Mouse (Mus musculus) liver, embryonic 12.5 days (tissue): Measurements from ENCODE around the gene Tnfrsf8. TPM values are rescaled to one million over a fixed set of nuclear protein-coding genes. Genes with fewer than 3 reads are reported as not detected.

Experiments used
- ATAC-seq: fragments of 200-750 bp; cut with Nextera tagmentation; 2 replicates; pipeline ENCODE4 v1.8.0; 2017; ENCODE audit warnings: moderate number of reproducible peaks, mild to moderate bottlenecking, moderate library complexity
- H3K27ac ChIP-seq: fragments of 300-500 bp; sonication (generic); 2 replicates; pipeline ENCODE4 v1.5.1; 2016; ENCODE audit warnings: mild to moderate bottlenecking
- H3K27me3 ChIP-seq: fragments of 300-500 bp; sonication (generic); replicated peaks from 2 replicates; pipeline ENCODE4 v1.6.1; 2016; ENCODE audit warnings: mild to moderate bottlenecking, moderate library complexity
- H3K36me3 ChIP-seq: fragments of 300-500 bp; sonication (generic); 2 replicates; pipeline ENCODE4 v1.6.1; 2016; ENCODE audit warnings: mild to moderate bottlenecking, moderate library complexity
- H3K4me1 ChIP-seq: fragments of 300-500 bp; sonication (generic); 2 replicates; pipeline ENCODE4 v1.6.1; 2016
- H3K4me2 ChIP-seq: fragments of 300-500 bp; sonication (generic); 2 replicates; pipeline ENCODE4 v1.6.1; 2016; ENCODE audit warnings: mild to moderate bottlenecking, moderate library complexity
- H3K4me3 ChIP-seq: fragments of 300-500 bp; sonication (generic); 2 replicates; pipeline ENCODE4 v1.5.1; 2016; ENCODE audit warnings: mild to moderate bottlenecking, moderate library complexity
- H3K9ac ChIP-seq: fragments of 300-500 bp; sonication (generic); 2 replicates; pipeline ENCODE4 v1.6.1; 2016; ENCODE audit warnings: mild to moderate bottlenecking, moderate library complexity
- H3K9me3 ChIP-seq: fragments of 300-500 bp; sonication (generic); replicated peaks from 2 replicates; pipeline ENCODE4 v1.6.1; 2016; ENCODE audit warnings: mild to moderate bottlenecking, moderate library complexity
- WGBS: fragments of 180-500 bp; shearing (Covaris S2); methylation state at CpG from one replicate; pipeline ENCODE4 v1.1.7; 2016; ENCODE audit not compliant: insufficient replicate concordance; 5-methylcytosine and 5-hydroxymethylcytosine counted together
- polyA plus RNA-seq: library from polyadenylated mRNA; unstranded; fragments of >200 nt; fragmentation: Nextera tagmentation; extraction: Ambion mirVana; gene quantifications from 2 replicates; pipeline ENCODE4 v1.2.1, GENCODE M21; 2016

Gene Tnfrsf8
- polyA plus RNA-seq, 1 experiment from 2014 or later, result not detected

DNA sequence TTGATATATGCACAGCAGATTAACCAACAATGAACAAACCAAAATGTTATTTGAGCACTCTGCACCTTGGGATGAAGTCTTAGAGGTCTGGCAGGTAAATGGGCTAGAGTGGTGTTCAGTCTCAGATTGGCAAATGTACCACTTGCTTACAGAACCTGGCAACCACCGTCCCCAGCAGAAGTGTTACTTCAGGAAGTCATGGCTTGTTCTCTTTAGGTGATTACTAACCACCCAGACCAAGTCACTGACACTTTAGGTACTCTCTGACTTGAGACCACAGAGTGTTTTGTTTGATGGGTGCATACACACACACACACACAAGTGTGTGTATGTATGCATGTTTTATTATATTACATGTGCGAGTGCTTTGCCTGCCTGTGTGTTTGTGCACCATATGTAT, 36.7 kb downstream of the Tnfrsf8 start:
- 65% methylated on average over 2 of the region's 2 CpGs for WGBS

DNA sequence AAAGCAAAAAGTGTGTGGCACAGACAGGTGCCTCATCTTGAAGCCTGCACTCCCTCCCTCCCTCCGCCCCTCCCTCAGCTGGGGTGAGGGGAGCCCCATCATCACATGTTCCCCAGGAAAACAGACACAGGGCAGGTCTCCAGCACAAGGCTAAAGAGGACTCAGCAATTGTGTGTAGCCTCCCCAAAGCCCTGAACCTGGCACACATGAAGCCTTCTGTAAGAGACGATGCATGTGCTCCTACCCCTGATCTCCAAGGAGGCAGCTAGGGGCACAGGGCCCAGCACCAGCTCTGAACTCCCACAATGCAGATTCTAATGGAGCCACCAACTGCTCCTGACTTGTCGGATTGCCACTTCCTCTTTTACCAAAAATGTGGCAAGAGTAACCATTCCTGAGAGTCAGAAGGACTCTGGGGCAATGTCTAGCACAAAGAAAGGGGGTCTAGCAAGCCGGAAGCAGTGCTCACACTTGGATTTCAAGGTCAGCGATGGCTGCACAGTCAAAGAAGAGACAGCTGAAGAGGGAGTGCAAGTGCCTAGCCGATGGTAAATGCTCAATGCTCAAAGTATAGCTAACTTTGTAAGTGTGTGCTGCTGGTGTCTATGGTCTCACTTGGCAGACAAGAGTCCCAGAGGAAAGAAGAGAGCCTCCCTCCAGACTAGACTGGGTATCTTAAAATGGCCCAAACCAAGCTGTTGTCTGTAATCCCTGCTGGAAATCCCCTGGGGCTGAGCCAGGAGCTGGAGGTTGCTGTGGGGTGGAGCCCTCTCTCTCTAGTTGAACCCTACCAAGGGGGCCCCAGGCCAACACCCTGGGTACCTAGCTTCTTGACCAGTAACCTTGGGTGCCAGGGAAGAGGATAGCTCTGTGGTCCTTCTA, 38.4 kb downstream of the Tnfrsf8 start:
- Histone ChIP-seq H3K4me1 (no peaks in the 10 kb centered on the region), H3K27me3 (no peaks in the 10 kb centered on the region), H3K27ac (no peak overlapping the region), H3K9me3 (no peaks in the 10 kb centered on the region), H3K4me2 (no peak overlapping the region), H3K36me3 (no peaks in the 10 kb centered on the region), H3K4me3 (no peak overlapping the region), H3K9ac (no peak overlapping the region)
- 51% methylated on average over 6 of the region's 6 CpGs for WGBS
- ATAC-seq, result no peak

More for the DNA sequence above, 36.7 kb downstream of the Tnfrsf8 start:
- no peak overlapping the region for H3K4me2 ChIP-seq
- no peaks in the 10 kb centered on the region for H3K27me3 ChIP-seq
- no peak overlapping the region for H3K4me3 ChIP-seq
- H3K9ac ChIP-seq, result no peak overlapping the region
- ATAC-seq, result no peak
- H3K4me1 ChIP-seq, result no peaks in the 10 kb centered on the region
- H3K27ac ChIP-seq, result no peak overlapping the region
- no peaks in the 10 kb centered on the region for H3K9me3 ChIP-seq
- no peaks in the 10 kb centered on the region for H3K36me3 ChIP-seq

DNA sequence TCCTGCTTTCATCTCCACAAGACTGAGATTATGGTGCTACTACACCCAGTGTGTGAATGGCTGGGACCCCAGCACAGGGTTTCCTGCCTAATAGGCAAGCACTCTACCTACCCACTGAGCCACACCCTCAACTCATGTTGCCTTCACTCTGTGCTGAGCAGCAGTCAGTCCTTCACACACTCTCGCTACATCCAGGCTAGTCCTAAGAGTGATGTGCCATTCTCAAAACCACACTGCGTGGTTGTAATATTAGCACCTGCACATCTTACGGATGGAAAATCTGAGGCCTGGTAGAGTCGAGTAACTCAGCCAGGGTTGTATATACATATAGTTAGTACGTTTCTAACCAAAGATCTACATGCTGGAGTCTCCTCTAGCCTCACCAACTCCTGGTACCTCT, 40.1 kb downstream of the Tnfrsf8 start:
- WGBS, result 79% methylated on average over 5 of the region's 5 CpGs

DNA sequence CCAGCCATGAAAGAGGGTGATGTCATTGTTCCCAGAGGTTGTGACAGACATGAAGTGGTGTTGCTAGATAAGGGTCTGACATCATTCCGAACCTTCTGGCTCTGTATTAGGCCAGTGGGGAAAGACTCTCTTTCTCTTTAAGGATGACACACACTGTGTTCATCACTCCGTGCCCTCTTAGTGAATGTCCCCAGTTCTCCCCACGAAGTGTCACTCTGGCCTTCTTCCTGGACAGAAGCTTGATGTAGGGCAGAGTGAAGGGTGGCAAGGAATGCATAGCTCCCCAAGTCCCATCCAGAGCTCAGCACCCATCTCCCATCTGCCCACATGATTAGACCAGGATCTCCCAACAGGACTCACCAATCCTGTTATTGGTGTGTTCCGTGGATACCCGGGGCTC, 41.0 kb downstream of the Tnfrsf8 start:
- Histone ChIP-seq H3K4me2 (no peak overlapping the region), H3K27ac (no peak overlapping the region), H3K9me3 (no peaks in the 10 kb centered on the region), H3K4me1 (no peaks in the 10 kb centered on the region), H3K27me3 (no peaks in the 10 kb centered on the region), H3K4me3 (no peak overlapping the region), H3K9ac (no peak overlapping the region), H3K36me3 (no peaks in the 10 kb centered on the region)
- no peak for ATAC-seq
- 64% methylated on average over 5 of the region's 5 CpGs for WGBS

More for the DNA sequence above, 40.1 kb downstream of the Tnfrsf8 start:
- Histone ChIP-seq H3K4me1 (no peaks in the 10 kb centered on the region), H3K9ac (no peak overlapping the region), H3K4me2 (no peak overlapping the region), H3K4me3 (no peak overlapping the region), H3K27me3 (no peaks in the 10 kb centered on the region), H3K27ac (no peak overlapping the region), H3K9me3 (no peaks in the 10 kb centered on the region), H3K36me3 (no peaks in the 10 kb centered on the region)
- no peak for ATAC-seq

DNA sequence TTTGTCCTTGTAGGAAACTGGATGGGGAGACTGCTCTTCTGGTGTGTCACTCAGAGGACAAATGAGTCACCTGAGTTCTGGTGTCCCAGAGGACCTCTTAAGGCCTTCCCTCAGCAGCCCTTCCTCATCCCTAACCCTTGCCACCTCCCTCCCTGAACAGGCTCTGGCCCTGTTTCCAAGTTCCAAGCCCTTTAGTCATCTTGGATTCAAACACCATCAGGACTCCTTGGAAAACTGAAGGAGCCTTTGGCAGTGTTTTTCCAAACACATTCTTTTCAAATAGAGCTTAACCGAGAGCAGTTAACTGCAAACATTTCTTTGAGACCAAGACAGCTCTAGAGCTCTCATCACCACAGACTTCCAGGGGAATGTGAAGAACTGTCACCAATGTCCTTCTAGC, 42.2 kb downstream of the Tnfrsf8 start:
- ATAC-seq, result no peak
- no peak overlapping the region for H3K4me2 ChIP-seq
- H3K27ac ChIP-seq, result no peak overlapping the region
- H3K9ac ChIP-seq, result no peak overlapping the region
- H3K4me1 ChIP-seq, result no peaks in the 10 kb centered on the region
- H3K9me3 ChIP-seq, result no peaks in the 10 kb centered on the region
- H3K27me3 ChIP-seq, result no peaks in the 10 kb centered on the region
- no peak overlapping the region for H3K4me3 ChIP-seq
- WGBS, result 61% methylated on average over 1 of the region's 1 CpGs
- no peaks in the 10 kb centered on the region for H3K36me3 ChIP-seq

DNA sequence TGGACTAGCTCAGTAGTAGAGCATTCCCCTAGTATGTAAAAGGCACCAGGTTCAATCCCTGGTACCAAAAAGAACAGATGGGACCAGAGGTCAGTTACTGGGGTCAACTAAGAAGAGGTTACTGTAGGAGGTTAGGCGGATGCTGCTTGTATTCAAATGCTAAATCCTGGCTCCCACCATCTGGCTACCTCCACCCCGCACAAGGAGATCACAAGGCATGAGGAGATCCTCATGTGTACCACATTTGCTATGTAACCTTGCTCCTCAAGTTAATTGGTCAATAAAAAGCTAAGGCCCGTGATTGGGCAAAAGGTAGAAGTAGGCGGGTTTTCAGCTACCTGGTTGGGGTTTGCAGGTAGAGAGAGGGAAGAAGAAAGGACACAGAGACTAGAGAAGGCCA, 43.3 kb downstream of the Tnfrsf8 start:
- Histone ChIP-seq H3K4me2 (no peak overlapping the region), H3K27me3 (no peaks in the 10 kb centered on the region), H3K9ac (no peak overlapping the region), H3K4me3 (no peak overlapping the region), H3K27ac (no peak overlapping the region), H3K4me1 (no peaks in the 10 kb centered on the region), H3K36me3 (no peaks in the 10 kb centered on the region), H3K9me3 (no peaks in the 10 kb centered on the region)
- no peak for ATAC-seq
- WGBS, result 70% methylated on average over 4 of the region's 4 CpGs

DNA sequence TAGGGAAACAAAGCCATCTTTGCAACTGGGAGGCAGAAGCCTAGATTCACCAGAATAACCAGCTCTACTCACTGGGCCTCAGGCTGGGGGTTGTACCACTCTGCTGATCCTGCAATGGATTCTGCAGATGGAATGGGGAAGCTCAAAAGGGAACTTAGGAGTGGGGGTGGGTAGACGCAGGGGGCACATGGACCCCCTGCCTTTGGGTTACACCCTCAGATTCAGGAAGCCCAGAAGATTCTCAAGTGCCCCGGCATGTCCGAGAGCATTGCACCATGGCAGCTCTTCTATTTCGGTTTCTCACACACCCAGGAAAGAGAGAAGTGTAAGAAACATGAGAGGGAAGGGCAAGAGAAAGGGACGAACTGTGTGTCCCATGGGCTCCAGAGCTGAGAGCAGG, 44.8 kb downstream of the Tnfrsf8 start:
- H3K4me2 ChIP-seq, result no peak overlapping the region
- no peak overlapping the region for H3K27ac ChIP-seq
- no peaks in the 10 kb centered on the region for H3K27me3 ChIP-seq
- 35% methylated on average over 5 of the region's 5 CpGs for WGBS
- H3K4me1 ChIP-seq, result no peaks in the 10 kb centered on the region
- H3K36me3 ChIP-seq, result no peaks in the 10 kb centered on the region
- H3K4me3 ChIP-seq, result no peak overlapping the region
- H3K9me3 ChIP-seq, result no peaks in the 10 kb centered on the region
- no peak for ATAC-seq
- no peak overlapping the region for H3K9ac ChIP-seq

DNA sequence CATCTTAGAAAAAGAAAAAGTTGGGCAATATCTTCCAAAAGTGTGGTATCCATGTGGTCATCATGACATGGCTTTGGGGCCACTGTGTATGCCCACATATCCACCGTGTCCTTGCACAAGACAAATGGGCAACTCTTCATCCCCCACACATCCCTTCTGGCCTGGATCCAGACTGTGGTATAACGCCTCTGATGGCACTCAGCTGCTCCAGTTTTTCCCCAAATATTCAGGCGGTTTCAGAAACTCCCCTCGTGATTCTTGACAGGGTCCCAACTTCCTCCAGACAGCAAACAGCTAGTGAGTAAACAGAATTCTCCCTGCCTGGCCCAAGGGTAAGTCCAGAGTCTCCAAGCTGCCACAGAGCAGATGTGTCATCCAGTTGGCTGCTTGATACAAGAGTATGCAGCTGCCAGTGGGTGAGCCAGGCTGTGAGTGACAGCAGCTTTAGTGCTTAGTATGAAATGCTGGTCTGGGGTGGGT, 47.3 kb downstream of the Tnfrsf8 start:
- H3K9ac ChIP-seq, result no peak overlapping the region
- H3K27me3 ChIP-seq, result no peaks in the 10 kb centered on the region
- H3K27ac ChIP-seq, result no peak overlapping the region
- H3K4me1 ChIP-seq, result no peaks in the 10 kb centered on the region
- H3K4me3 ChIP-seq, result no peak overlapping the region
- WGBS, result 59% methylated on average over 4 of the region's 4 CpGs
- no peak for ATAC-seq
- H3K9me3 ChIP-seq, result no peaks in the 10 kb centered on the region
- H3K4me2 ChIP-seq, result no peak overlapping the region
- no peaks in the 10 kb centered on the region for H3K36me3 ChIP-seq

DNA sequence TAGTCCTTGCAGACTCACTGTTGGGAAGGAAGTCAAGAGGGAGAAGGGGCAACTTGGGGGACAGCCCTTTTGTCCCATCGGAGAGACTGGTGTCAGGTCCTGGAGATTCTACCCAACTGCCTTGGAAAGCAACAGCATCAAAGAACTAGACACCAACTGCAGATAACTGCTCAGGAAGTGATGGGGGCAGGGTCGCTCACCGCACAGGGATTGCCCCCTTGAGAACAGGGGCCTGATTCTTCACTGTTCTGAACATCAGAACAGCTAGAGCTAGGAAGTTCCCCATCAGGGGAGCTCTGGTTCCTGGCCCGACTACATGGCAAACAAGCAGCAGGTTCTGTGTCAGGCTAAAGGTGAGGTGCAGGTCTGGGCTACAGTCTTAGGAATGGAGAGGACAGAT, 48.5 kb downstream of the Tnfrsf8 start:
- H3K4me2 ChIP-seq, result no peak overlapping the region
- H3K4me3 ChIP-seq, result no peak overlapping the region
- WGBS, result 47% methylated on average over 4 of the region's 4 CpGs
- no peaks in the 10 kb centered on the region for H3K4me1 ChIP-seq
- H3K27ac ChIP-seq, result no peak overlapping the region
- H3K9me3 ChIP-seq, result no peaks in the 10 kb centered on the region
- no peaks in the 10 kb centered on the region for H3K36me3 ChIP-seq
- no peak for ATAC-seq
- H3K9ac ChIP-seq, result no peak overlapping the region
- no peaks in the 10 kb centered on the region for H3K27me3 ChIP-seq

DNA sequence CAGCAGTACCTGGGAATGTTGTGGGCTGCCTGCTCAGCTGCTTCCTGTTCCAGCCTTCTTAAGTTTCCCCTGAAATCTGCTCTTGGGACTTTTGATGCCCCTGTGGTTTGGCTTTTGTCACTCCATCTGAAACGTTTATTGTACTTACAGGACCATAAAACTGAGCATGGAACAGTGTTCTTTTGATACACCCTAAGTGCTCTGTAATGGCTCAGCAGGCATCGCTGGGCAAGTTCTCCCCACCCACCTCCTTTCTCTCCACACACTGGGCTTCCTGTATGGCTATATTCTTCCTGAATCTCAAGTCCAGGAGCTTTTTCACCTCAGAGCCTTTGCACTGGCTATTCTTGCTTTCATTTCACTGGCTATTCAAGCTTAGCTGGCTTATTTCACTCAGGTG, 50.2 kb downstream of the Tnfrsf8 start:
- H3K9ac ChIP-seq, result no peak overlapping the region
- H3K4me3 ChIP-seq, result no peak overlapping the region
- H3K4me1 ChIP-seq, result no peaks in the 10 kb centered on the region
- WGBS, result 20% methylated on average over 2 of the region's 2 CpGs
- H3K36me3 ChIP-seq, result no peaks in the 10 kb centered on the region
- H3K27ac ChIP-seq, result no peak overlapping the region
- no peaks in the 10 kb centered on the region for H3K9me3 ChIP-seq
- H3K4me2 ChIP-seq, result no peak overlapping the region
- ATAC-seq, result no peak
- H3K27me3 ChIP-seq, result no peaks in the 10 kb centered on the region

DNA sequence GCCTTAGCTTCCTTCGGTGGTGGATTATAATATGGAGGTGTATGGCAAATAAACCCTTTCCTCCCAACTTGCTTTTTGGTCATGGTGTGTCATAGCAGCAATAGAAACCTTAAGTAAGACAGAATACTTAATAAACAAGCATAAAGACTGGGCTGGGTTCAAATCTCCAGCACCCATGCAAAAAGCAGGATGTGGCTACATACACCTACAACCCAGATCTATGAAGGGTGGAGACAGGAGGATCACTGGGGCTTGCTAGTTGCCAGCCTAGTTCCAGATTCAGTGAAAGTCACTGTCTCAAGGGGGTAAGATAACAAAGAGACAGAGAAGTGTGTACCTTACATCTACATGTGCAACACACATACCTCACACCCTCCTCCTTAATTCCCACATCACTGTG, 51.4 kb downstream of the Tnfrsf8 start:
- Histone ChIP-seq H3K4me3 (no peak overlapping the region), H3K27ac (no peak overlapping the region), H3K27me3 (no peaks in the 10 kb centered on the region), H3K36me3 (no peaks in the 10 kb centered on the region), H3K4me1 (no peaks in the 10 kb centered on the region), H3K9ac (no peak overlapping the region), H3K9me3 (no peaks in the 10 kb centered on the region), H3K4me2 (no peak overlapping the region)
- no peak for ATAC-seq
- 80% methylated on average over 1 of the region's 1 CpGs for WGBS

DNA sequence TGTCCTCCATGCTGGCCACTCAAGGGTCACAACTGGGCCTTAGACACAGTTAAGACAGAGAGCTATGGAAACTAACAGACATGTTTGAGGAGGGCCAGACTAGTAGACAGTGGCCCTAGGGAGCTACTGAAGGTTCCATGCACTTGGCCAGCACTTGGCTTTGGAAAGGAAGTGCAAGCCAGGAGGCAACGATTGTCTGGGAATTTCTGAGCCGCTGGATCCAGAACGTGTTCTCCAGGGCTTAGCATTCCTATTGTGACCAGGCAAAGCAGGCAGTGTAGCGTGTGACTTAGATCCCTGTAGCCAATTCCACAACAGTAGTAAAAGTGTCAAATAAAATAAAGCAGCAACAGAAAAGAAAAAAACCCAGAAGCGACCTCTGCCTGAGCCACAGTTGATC, 54.2 kb downstream of the Tnfrsf8 start:
- H3K9ac ChIP-seq, result no peak overlapping the region
- H3K4me1 ChIP-seq, result no peaks in the 10 kb centered on the region
- no peak for ATAC-seq
- no peak overlapping the region for H3K4me2 ChIP-seq
- WGBS, result 67% methylated on average over 5 of the region's 5 CpGs
- H3K4me3 ChIP-seq, result no peak overlapping the region
- no peaks in the 10 kb centered on the region for H3K36me3 ChIP-seq
- H3K27me3 ChIP-seq, result no peaks in the 10 kb centered on the region
- no peaks in the 10 kb centered on the region for H3K9me3 ChIP-seq
- no peak overlapping the region for H3K27ac ChIP-seq
